Mouse (Mus musculus): Measurements from ENCODE around the gene Nrk. TPM values are rescaled to one million over a fixed set of nuclear protein-coding genes. Genes with fewer than 3 reads are reported as not detected.

Gene Nrk
- polyA plus RNA-seq (2012; rRNA removed) (1.2 and 1.4 TPM in 2 replicates), polyA plus RNA-seq (2014; fragmentation: Nextera tagmentation; extraction: Ambion mirVana) (1.7 and 1.9 TPM in 2 replicates)

DNA sequence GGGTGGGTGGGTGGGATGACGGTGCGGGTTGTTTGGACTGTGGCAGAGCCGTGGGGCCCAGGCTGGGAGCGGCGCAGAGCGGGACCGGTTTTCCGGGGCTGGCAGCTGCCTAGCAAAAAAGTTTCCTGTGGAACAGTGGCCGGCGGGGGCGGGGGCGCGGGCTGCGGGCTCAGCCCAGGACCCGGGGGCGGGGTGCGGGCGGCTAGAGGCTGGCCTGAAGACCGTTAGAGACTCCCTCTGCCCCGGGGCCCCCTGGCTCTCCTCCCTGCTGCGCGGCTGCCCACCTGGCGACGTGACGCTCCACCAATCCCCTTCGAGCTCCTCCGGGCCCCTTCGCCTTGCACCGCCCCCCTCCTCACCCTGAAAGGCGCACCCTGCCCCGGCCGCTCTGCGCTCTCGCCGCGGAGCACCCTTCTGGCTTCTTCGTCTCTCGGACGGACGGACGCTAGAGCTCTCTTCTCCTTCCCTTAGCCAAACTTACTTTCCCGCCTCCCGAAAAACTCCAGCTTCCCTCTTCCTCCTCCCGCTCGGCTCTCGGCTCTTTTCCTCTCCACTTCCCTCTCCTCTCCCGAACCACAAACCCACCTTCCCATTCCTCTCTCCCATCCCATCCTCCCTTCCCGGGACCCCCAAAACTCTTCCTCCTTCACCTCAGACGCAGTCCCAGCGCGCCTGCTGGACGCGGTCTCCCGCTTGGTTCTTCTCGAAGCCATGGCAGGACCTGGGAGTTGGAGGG, at the start of gene Nrk:
Nrk (plus strand) TSS at position 390 of the 736 bp plus-strand sequence.
- Histone ChIP-seq H3K4me1 (replicated peaks; ENCODE audit: control insufficient read depth in 2 of 2, insufficient read depth in 2 of 2, low read length in 1 of 2) (no peaks in the 10 kb centered on the region), H3K36me3 (replicated peaks; ENCODE audit: control insufficient read depth, insufficient read depth, low read depth) (no peaks in the 10 kb centered on the region), H3K9ac (replicated peaks) (no peak within 1 kb of the TSS), H3K9me3 (ENCODE audit: control insufficient read depth, low read length) (no peaks in the 10 kb centered on the region), H3K4me3 (ENCODE audit: insufficient read depth in 1 of 2, low read depth in 2 of 2, low read length in 2 of 2) (peak within 1 kb of the TSS; percentile 14 to 18; a peak in 2 of 4 replicates), H3K27me3 (ENCODE audit: control insufficient read depth, insufficient read depth, low read length) (peaks cover 3% of the 10 kb centered on the region; the same call in 1 of the 2 replicates), H3K4me2 (ENCODE audit: low read depth) (peak within 1 kb of the TSS; percentile 34), H3K27ac (no peak within 1 kb of the TSS)
- 21% methylated on average over 34 of the region's 55 CpGs for WGBS (ENCODE audit: insufficient replicate concordance)
- DNase-seq (ENCODE audit: low read depth in 3 of 3, low spot score in 3 of 3) (no peak), ATAC-seq (ENCODE audit: insufficient read depth) (no peak)
- no peak for TF ChIP-seq CTCF (IDR thresholded peaks at IDR 0.05; ENCODE audit: low read depth)
- no peak for TF ChIP-seq EP300 (IDR thresholded peaks at IDR 0.05; ENCODE audit: low read depth)

DNA sequence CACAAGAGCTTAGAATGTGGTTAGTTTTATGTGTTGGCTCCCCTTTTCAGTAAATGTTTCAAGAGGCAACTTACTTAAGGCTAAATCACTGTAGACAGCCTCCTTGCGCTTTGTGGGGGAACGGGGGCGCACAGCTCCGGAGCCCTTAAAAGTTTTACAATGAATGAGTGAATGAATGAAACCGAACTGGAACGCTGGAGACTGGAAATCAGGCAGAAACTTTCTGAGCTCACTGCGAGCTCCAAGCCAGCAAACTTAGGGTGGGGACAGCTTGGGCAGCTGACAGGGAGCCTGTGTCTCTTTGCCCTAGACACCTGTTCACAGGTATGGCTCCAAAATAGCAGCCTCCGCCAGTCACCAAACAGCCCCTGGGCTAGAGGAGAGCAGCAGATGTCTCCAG, 864 bp upstream of the Nrk start:
- no peak for DNase-seq (ENCODE audit: low read depth in 3 of 3, low spot score in 3 of 3)
- TF ChIP-seq CTCF (IDR thresholded peaks at IDR 0.05; ENCODE audit: low read depth): no peak
- TF ChIP-seq EP300 (IDR thresholded peaks at IDR 0.05; ENCODE audit: low read depth): no peak
- no peak overlapping the region for H3K27ac ChIP-seq
- no peaks in the 10 kb centered on the region for H3K36me3 ChIP-seq (replicated peaks; ENCODE audit: control insufficient read depth, insufficient read depth, low read depth)
- H3K27me3 ChIP-seq (ENCODE audit: control insufficient read depth, insufficient read depth, low read length): peaks cover 3% of the 10 kb centered on the region; the same call in 1 of the 2 replicates
- no peak overlapping the region for H3K9ac ChIP-seq (replicated peaks)
- H3K4me1 ChIP-seq (replicated peaks; ENCODE audit: control insufficient read depth in 2 of 2, insufficient read depth in 2 of 2, low read length in 1 of 2): no peaks in the 10 kb centered on the region
- peak overlapping the region; percentile 34 for H3K4me2 ChIP-seq (ENCODE audit: low read depth)
- H3K4me3 ChIP-seq (ENCODE audit: insufficient read depth in 1 of 2, low read depth in 2 of 2, low read length in 2 of 2): no peak overlapping the region
- no peak for ATAC-seq (ENCODE audit: insufficient read depth)
- H3K9me3 ChIP-seq (ENCODE audit: control insufficient read depth, low read length): no peaks in the 10 kb centered on the region
- 20% methylated on average over 8 of the region's 8 CpGs for WGBS (ENCODE audit: insufficient replicate concordance)

DNA sequence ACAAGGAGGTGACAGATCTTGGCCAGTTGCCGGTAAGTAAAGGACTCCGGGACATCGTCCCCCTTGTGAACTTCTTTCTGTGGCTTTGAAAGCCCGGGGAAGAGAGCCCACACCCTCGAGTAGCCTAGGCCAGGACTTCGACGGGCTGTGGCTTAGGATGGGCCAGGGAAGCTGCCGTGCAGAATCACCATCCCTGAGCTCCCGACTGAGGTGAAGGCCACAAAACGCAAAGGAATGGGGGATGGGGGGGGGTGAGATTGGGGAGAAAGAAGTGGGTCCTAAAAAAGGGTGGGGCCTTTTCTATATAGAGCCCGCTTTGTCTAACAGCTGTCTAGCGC, 516 bp downstream of the Nrk start:
- 0 out of 2 replicates have a peak overlapping the region, but pooled peaks have one; percentile 6 for H3K4me2 ChIP-seq (ENCODE audit: low read depth)
- peaks cover 3% of the 10 kb centered on the region; the same call in 1 of the 2 replicates for H3K27me3 ChIP-seq (ENCODE audit: control insufficient read depth, insufficient read depth, low read length)
- WGBS (ENCODE audit: insufficient replicate concordance): 31% methylated on average over 12 of the region's 12 CpGs
- H3K4me3 ChIP-seq (ENCODE audit: insufficient read depth in 1 of 2, low read depth in 2 of 2, low read length in 2 of 2): peak overlapping the region in 1 of 2 experiments; percentile 14; a peak in 2 of 4 replicates
- H3K9me3 ChIP-seq (ENCODE audit: control insufficient read depth, low read length): no peaks in the 10 kb centered on the region
- H3K9ac ChIP-seq (replicated peaks): no peak overlapping the region
- ATAC-seq (ENCODE audit: insufficient read depth) (no peak), DNase-seq (ENCODE audit: low read depth in 3 of 3, low spot score in 3 of 3) (no peak)
- no peak overlapping the region for H3K27ac ChIP-seq
- TF ChIP-seq EP300 (IDR thresholded peaks at IDR 0.05; ENCODE audit: low read depth): no peak
- no peak for TF ChIP-seq CTCF (IDR thresholded peaks at IDR 0.05; ENCODE audit: low read depth)
- no peaks in the 10 kb centered on the region for H3K36me3 ChIP-seq (replicated peaks; ENCODE audit: control insufficient read depth, insufficient read depth, low read depth)
- H3K4me1 ChIP-seq (replicated peaks; ENCODE audit: control insufficient read depth in 2 of 2, insufficient read depth in 2 of 2, low read length in 1 of 2): no peaks in the 10 kb centered on the region

DNA sequence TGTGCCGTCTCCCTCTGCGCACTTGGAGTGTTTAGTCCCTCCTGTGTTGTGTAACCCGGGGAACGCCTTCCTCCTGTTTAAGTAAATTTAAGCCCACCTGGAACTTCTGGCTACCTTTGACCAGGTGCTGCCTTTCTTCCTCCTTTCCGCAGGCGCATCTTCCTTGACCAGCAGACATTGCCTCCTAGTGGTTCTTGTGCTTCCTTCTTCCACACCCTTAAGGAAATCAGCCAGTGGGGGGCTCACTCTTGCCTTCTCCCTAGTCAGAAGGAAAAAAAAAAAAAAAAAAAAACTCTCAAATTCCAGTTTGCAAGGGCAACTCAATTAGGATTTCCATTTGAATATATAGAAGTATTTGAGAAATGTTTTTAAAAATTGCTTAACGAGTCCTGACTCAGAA, 4.8 kb downstream of the Nrk start:
- Histone ChIP-seq H3K27me3 (ENCODE audit: control insufficient read depth, insufficient read depth, low read length) (no peaks in the 10 kb centered on the region; the same call in 1 of the 2 replicates), H3K27ac (no peak overlapping the region), H3K9ac (replicated peaks) (no peak overlapping the region), H3K4me1 (replicated peaks; ENCODE audit: control insufficient read depth in 2 of 2, insufficient read depth in 2 of 2, low read length in 1 of 2) (no peaks in the 10 kb centered on the region), H3K4me2 (ENCODE audit: low read depth) (no peak overlapping the region), H3K36me3 (replicated peaks; ENCODE audit: control insufficient read depth, insufficient read depth, low read depth) (no peaks in the 10 kb centered on the region), H3K4me3 (ENCODE audit: insufficient read depth in 1 of 2, low read depth in 2 of 2, low read length in 2 of 2) (no peak overlapping the region), H3K9me3 (ENCODE audit: control insufficient read depth, low read length) (no peaks in the 10 kb centered on the region)
- no peak for ATAC-seq (ENCODE audit: insufficient read depth)
- no peak for DNase-seq (ENCODE audit: low read depth in 3 of 3, low spot score in 3 of 3)
- TF ChIP-seq CTCF (IDR thresholded peaks at IDR 0.05; ENCODE audit: low read depth): no peak
- TF ChIP-seq EP300 (IDR thresholded peaks at IDR 0.05; ENCODE audit: low read depth): no peak
- WGBS (ENCODE audit: insufficient replicate concordance): 46% methylated on average over 7 of the region's 7 CpGs

DNA sequence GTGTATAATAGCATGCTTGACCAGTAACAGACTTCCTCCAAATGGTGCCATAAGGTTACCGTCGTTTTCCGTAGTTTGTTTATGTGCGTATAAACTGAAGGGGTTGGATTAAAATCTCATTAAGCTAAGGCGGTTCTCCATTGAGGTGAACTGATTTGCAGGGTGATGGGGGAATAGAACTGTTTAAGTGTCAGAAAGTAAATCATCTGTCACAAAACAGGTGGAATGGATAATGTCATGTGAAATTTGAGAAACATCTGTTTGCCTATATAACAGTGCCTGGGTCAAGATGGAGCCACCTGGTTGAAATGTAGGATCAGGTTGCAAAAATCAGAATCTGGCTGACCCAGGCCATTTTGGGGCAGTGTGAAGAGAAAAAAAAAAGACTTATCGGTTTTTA, 29.7 kb downstream of the Nrk start:
- Histone ChIP-seq H3K4me2 (ENCODE audit: low read depth) (no peak overlapping the region), H3K27ac (no peak overlapping the region), H3K9ac (replicated peaks) (no peak overlapping the region), H3K9me3 (ENCODE audit: control insufficient read depth, low read length) (no peaks in the 10 kb centered on the region), H3K4me3 (ENCODE audit: insufficient read depth in 1 of 2, low read depth in 2 of 2, low read length in 2 of 2) (no peak overlapping the region), H3K36me3 (replicated peaks; ENCODE audit: control insufficient read depth, insufficient read depth, low read depth) (no peaks in the 10 kb centered on the region), H3K4me1 (replicated peaks; ENCODE audit: control insufficient read depth in 2 of 2, insufficient read depth in 2 of 2, low read length in 1 of 2) (no peaks in the 10 kb centered on the region), H3K27me3 (ENCODE audit: control insufficient read depth, insufficient read depth, low read length) (no peaks in the 10 kb centered on the region)
- WGBS (ENCODE audit: insufficient replicate concordance): 76% methylated on average over 6 of the region's 6 CpGs
- ATAC-seq (ENCODE audit: insufficient read depth) (no peak), DNase-seq (ENCODE audit: low read depth in 3 of 3, low spot score in 3 of 3) (no peak)
- no peak for TF ChIP-seq CTCF (IDR thresholded peaks at IDR 0.05; ENCODE audit: low read depth)
- no peak for TF ChIP-seq EP300 (IDR thresholded peaks at IDR 0.05; ENCODE audit: low read depth)
